Comparison of ENCODE assay signal across 17 mouse cellular contexts in genomic region chr17:27626681-27627080, GRCm38 (mm10). TPM values are rescaled to one million over a fixed set of nuclear protein-coding genes. Genes with fewer than 3 reads are reported as not detected.
DNase-seq lines count a peak whose midpoint lies in the region; ATAC-seq and TF ChIP-seq lines count a peak whose summit lies in the region.
"Had no signal": no experiment of that assay in that cellular context is flagged by ENCODE, and none has a peak within 500 bp of the region (broad histone marks: within the 10 kb centered on the region; RNA-seq: fewer than 3 reads in every experiment).

No protein-coding gene starts in this region.

- no peaks in the 10 kb centered on the region for H3K27me3 ChIP-seq in embryonic facial prominence, embryonic 14.5 days (replicated peaks; ENCODE audit: control insufficient read depth, insufficient read depth, low read length)
- H3K27me3 ChIP-seq in embryonic facial prominence, embryonic 10.5 days (replicated peaks; ENCODE audit: low read depth, poor library complexity, severe bottlenecking) = no peaks in the 10 kb centered on the region
- H3K27me3 ChIP-seq in forebrain, postnatal 0 days (ENCODE audit: insufficient read depth, low read length) = no peaks in the 10 kb centered on the region
- no peaks in the 10 kb centered on the region for H3K27me3 ChIP-seq in midbrain, embryonic 14.5 days (ENCODE audit: control insufficient read depth, insufficient read depth, low read length)
- H3K27me3 ChIP-seq: intestine, embryonic 15.5 days; limb, embryonic 12.5 days; Patski had no signal

- TF ChIP-seq CTCF in forebrain, postnatal 0 days (IDR thresholded peaks at IDR 0.05; ENCODE audit: low read depth) = peak; percentile 26; the same call in 1 of the 2 replicates

- 0 out of 2 replicates have a peak overlapping the region, but pooled peaks have one; percentile 6 for H3K27ac ChIP-seq in embryonic facial prominence, embryonic 14.5 days (replicated peaks; ENCODE audit: low read depth, low read length)
- no peak overlapping the region for H3K27ac ChIP-seq in embryonic facial prominence, embryonic 10.5 days (replicated peaks)
- 0 out of 2 replicates have a peak overlapping the region, but pooled peaks have one; percentile 29 for H3K27ac ChIP-seq in forebrain, postnatal 0 days (ENCODE audit: low read depth, low read length)
- H3K27ac ChIP-seq in midbrain, embryonic 14.5 days (replicated peaks; ENCODE audit: low read depth, low read length) = peak overlapping the region; percentile 14; the same call in 1 of the 2 replicates
- H3K27ac ChIP-seq: intestine, embryonic 15.5 days; limb, embryonic 12.5 days had no signal

- peak; percentile 54 for DNase-seq in embryonic facial prominence, embryonic 14.5 days (ENCODE audit: low spot score)
- DNase-seq in embryonic facial prominence, embryonic 10.5 days (ENCODE audit: low spot score) = no peak
- peak; percentile 38 for DNase-seq in 3T3-L1 (ENCODE audit: low read depth, low spot score)
- peak; percentile 59 for DNase-seq in forebrain, postnatal 0 days
- DNase-seq in midbrain, embryonic 14.5 days = peak; percentile 70
- DNase-seq in B cell, adult 2 months = no peak
- DNase-seq in thymus, postnatal 10 days (ENCODE audit: low spot score in 2 of 2) = no peak
- DNase-seq in adrenal gland, postnatal 14 days = no peak
- DNase-seq: heart, adult 18-20 months; thymus, adult 18-20 months had no signal

- H3K9me3 ChIP-seq in embryonic facial prominence, embryonic 14.5 days (ENCODE audit: control insufficient read depth, low read length) = no peaks in the 10 kb centered on the region
- no peaks in the 10 kb centered on the region for H3K9me3 ChIP-seq in embryonic facial prominence, embryonic 10.5 days
- no peaks in the 10 kb centered on the region for H3K9me3 ChIP-seq in forebrain, postnatal 0 days (ENCODE audit: low read length)
- no peaks in the 10 kb centered on the region for H3K9me3 ChIP-seq in midbrain, embryonic 14.5 days (ENCODE audit: control insufficient read depth, low read length)
- H3K9me3 ChIP-seq: intestine, embryonic 15.5 days; limb, embryonic 12.5 days had no signal

- H3K9ac ChIP-seq in embryonic facial prominence, embryonic 14.5 days (ENCODE audit: low read depth, low read length) = no peak overlapping the region
- H3K9ac ChIP-seq in forebrain, postnatal 0 days = no peak overlapping the region
- H3K9ac ChIP-seq in midbrain, embryonic 14.5 days (replicated peaks; ENCODE audit: low read length) = no peak overlapping the region
- H3K9ac ChIP-seq: intestine, embryonic 15.5 days; limb, embryonic 12.5 days had no signal

- H3K4me1 ChIP-seq in embryonic facial prominence, embryonic 14.5 days (ENCODE audit: control insufficient read depth, insufficient read depth, low read length) = peaks cover 5% of the 10 kb centered on the region
- peaks cover 37% of the 10 kb centered on the region for H3K4me1 ChIP-seq in embryonic facial prominence, embryonic 10.5 days
- no peaks in the 10 kb centered on the region; the same call in 1 of the 2 replicates for H3K4me1 ChIP-seq in forebrain, postnatal 0 days (ENCODE audit: insufficient read depth)
- peaks cover 11% of the 10 kb centered on the region for H3K4me1 ChIP-seq in midbrain, embryonic 14.5 days (ENCODE audit: control insufficient read depth, insufficient read depth, low read length)

- H3K36me3 ChIP-seq in embryonic facial prominence, embryonic 14.5 days (ENCODE audit: control insufficient read depth, insufficient read depth, low read length) = peaks cover 24% of the 10 kb centered on the region
- peaks cover 32% of the 10 kb centered on the region for H3K36me3 ChIP-seq in embryonic facial prominence, embryonic 10.5 days (replicated peaks)
- peaks cover 20% of the 10 kb centered on the region for H3K36me3 ChIP-seq in forebrain, postnatal 0 days (ENCODE audit: insufficient read depth)
- peaks cover 21% of the 10 kb centered on the region for H3K36me3 ChIP-seq in midbrain, embryonic 14.5 days (ENCODE audit: control insufficient read depth, insufficient read depth, low read length)

- WGBS in embryonic facial prominence, embryonic 14.5 days = 38% methylated on average over 5 of the region's 5 CpGs
- WGBS in embryonic facial prominence, embryonic 10.5 days = 45% methylated on average over 5 of the region's 5 CpGs
- 8% methylated on average over 5 of the region's 5 CpGs for WGBS in forebrain, postnatal 0 days
- 4% methylated on average over 5 of the region's 5 CpGs for WGBS in midbrain, embryonic 14.5 days

- ATAC-seq in embryonic facial prominence, embryonic 14.5 days (ENCODE audit: low read depth) = no peak
- peak; percentile 36 for ATAC-seq in forebrain, postnatal 0 days
- peak; percentile 38; the same call in 1 of the 2 replicates for ATAC-seq in midbrain, embryonic 14.5 days (ENCODE audit: low FRiP score, low TSS enrichment)
- ATAC-seq: intestine, embryonic 15.5 days; Patski had no signal

- H3K4me3 ChIP-seq in embryonic facial prominence, embryonic 14.5 days (ENCODE audit: low read depth, low read length) = no peak overlapping the region
- H3K4me3 ChIP-seq in embryonic facial prominence, embryonic 10.5 days = no peak overlapping the region
- H3K4me3 ChIP-seq in forebrain, postnatal 0 days (ENCODE audit: low read depth, low read length) = no peak overlapping the region
- no peak overlapping the region for H3K4me3 ChIP-seq in midbrain, embryonic 14.5 days (replicated peaks; ENCODE audit: low read depth, low read length)
- H3K4me3 ChIP-seq: intestine, embryonic 15.5 days; limb, embryonic 12.5 days had no signal

- H3K4me2 ChIP-seq in embryonic facial prominence, embryonic 14.5 days (ENCODE audit: low read depth, low read length) = no peak overlapping the region
- no peak overlapping the region for H3K4me2 ChIP-seq in forebrain, postnatal 0 days (ENCODE audit: low read depth)
- no peak overlapping the region for H3K4me2 ChIP-seq in midbrain, embryonic 14.5 days (ENCODE audit: low read length)
- H3K4me2 ChIP-seq: intestine, embryonic 15.5 days; limb, embryonic 12.5 days had no signal

RNA-seq across cellular contexts. Expression of gene Nudt3, which starts 3.4 kb away (rescaled TPM):
- polyA plus RNA-seq in embryonic facial prominence, embryonic 14.5 days (2014; fragmentation: Nextera tagmentation; extraction: Ambion mirVana) = 37.4 and 38.1 TPM in 2 replicates
- 85.5 and 87.8 TPM in 2 replicates for polyA plus RNA-seq in embryonic facial prominence, embryonic 10.5 days (2016; fragmentation: Nextera tagmentation; extraction: Ambion mirVana)
- 324 and 329 TPM in 2 replicates for total RNA-seq in forebrain, postnatal 0 days (2014; rRNA removed)
- 249 TPM in 2 replicates for polyA plus RNA-seq in forebrain, postnatal 0 days (2015; fragmentation: Nextera tagmentation; extraction: Ambion mirVana)
- 117 and 224 TPM in 2 replicates for polyA plus RNA-seq in midbrain, embryonic 14.5 days (2014; fragmentation: Nextera tagmentation; extraction: Ambion mirVana)
- 162 and 173 TPM in 2 replicates for total RNA-seq in adrenal gland, postnatal 14 days (2021)

RNA-seq across cellular contexts. Expression of gene RPS10-NUDT3, which starts 8.3 kb away (rescaled TPM):
- polyA plus RNA-seq in embryonic facial prominence, embryonic 14.5 days (2014; fragmentation: Nextera tagmentation; extraction: Ambion mirVana) = not detected in 2 replicates
- not detected in 2 replicates for polyA plus RNA-seq in embryonic facial prominence, embryonic 10.5 days (2016; fragmentation: Nextera tagmentation; extraction: Ambion mirVana)
- total RNA-seq in forebrain, postnatal 0 days (2014; rRNA removed) = not detected in 2 replicates
- polyA plus RNA-seq in forebrain, postnatal 0 days (2015; fragmentation: Nextera tagmentation; extraction: Ambion mirVana) = not detected in 2 replicates
- not detected in 2 replicates for polyA plus RNA-seq in midbrain, embryonic 14.5 days (2014; fragmentation: Nextera tagmentation; extraction: Ambion mirVana)
- not detected in 2 replicates for total RNA-seq in adrenal gland, postnatal 14 days (2021)
- total RNA-seq: common myeloid progenitor, adult 5-6 weeks had no signal
- polyA plus RNA-seq: C2C12; intestine, embryonic 15.5 days; limb, embryonic 12.5 days; lung, embryonic 16.5 days; small intestine, adult 2 months had no signal

RNA-seq across cellular contexts. Expression of gene Rps10, which starts 9.8 kb away (rescaled TPM):
- polyA plus RNA-seq in embryonic facial prominence, embryonic 14.5 days (2014; fragmentation: Nextera tagmentation; extraction: Ambion mirVana) = 1,119 and 1,122 TPM in 2 replicates
- polyA plus RNA-seq in embryonic facial prominence, embryonic 10.5 days (2016; fragmentation: Nextera tagmentation; extraction: Ambion mirVana) = 906 and 913 TPM in 2 replicates
- total RNA-seq in forebrain, postnatal 0 days (2014; rRNA removed) = 1,348 and 1,517 TPM in 2 replicates
- polyA plus RNA-seq in forebrain, postnatal 0 days (2015; fragmentation: Nextera tagmentation; extraction: Ambion mirVana) = 502 and 620 TPM in 2 replicates
- polyA plus RNA-seq in midbrain, embryonic 14.5 days (2014; fragmentation: Nextera tagmentation; extraction: Ambion mirVana) = 563 and 615 TPM in 2 replicates
- total RNA-seq in adrenal gland, postnatal 14 days (2021) = 864 and 1,045 TPM in 2 replicates

RNA-seq across cellular contexts. Expression of gene Pacsin1, which starts 28.6 kb away (rescaled TPM):
- polyA plus RNA-seq in embryonic facial prominence, embryonic 14.5 days (2014; fragmentation: Nextera tagmentation; extraction: Ambion mirVana) = 4.4 and 6.1 TPM in 2 replicates
- 5.2 and 6.9 TPM in 2 replicates for polyA plus RNA-seq in embryonic facial prominence, embryonic 10.5 days (2016; fragmentation: Nextera tagmentation; extraction: Ambion mirVana)
- 29.3 and 38.7 TPM in 2 replicates for total RNA-seq in forebrain, postnatal 0 days (2014; rRNA removed)
- 42.5 and 62.5 TPM in 2 replicates for polyA plus RNA-seq in forebrain, postnatal 0 days (2015; fragmentation: Nextera tagmentation; extraction: Ambion mirVana)
- polyA plus RNA-seq in midbrain, embryonic 14.5 days (2014; fragmentation: Nextera tagmentation; extraction: Ambion mirVana) = 33.0 and 42.1 TPM in 2 replicates
- total RNA-seq in adrenal gland, postnatal 14 days (2021) = 4.5 and 6.0 TPM in 2 replicates
- total RNA-seq: common myeloid progenitor, adult 5-6 weeks had no signal
- polyA plus RNA-seq: C2C12 had no signal

Comparison
In these comparisons a context has a peak if more than half of its experiments do, and no peak if none do; other contexts are left out.
1. DNase-seq: peak in embryonic facial prominence, embryonic 14.5 days (single experiment), 3T3-L1 (single experiment), forebrain, postnatal 0 days (single experiment) and midbrain, embryonic 14.5 days (single experiment); none in embryonic facial prominence, embryonic 10.5 days (single experiment), B cell, adult 2 months (0 of 2), thymus, postnatal 10 days (0 of 2) and adrenal gland, postnatal 14 days (single experiment).